Mouse (Mus musculus): ENCODE results near the gene Hmox2. TPM values are rescaled to one million over a fixed set of nuclear protein-coding genes. Genes with fewer than 3 reads are reported as not detected.
"Not testable (repeated sequence)": the region's sequence is repeated elsewhere in the genome, so short reads cannot be mapped to it uniquely, and the experiment has no call there.

Gene Hmox2
- total RNA-seq, 2 experiments from 2014 or later = 57.3 to 106 TPM

DNA sequence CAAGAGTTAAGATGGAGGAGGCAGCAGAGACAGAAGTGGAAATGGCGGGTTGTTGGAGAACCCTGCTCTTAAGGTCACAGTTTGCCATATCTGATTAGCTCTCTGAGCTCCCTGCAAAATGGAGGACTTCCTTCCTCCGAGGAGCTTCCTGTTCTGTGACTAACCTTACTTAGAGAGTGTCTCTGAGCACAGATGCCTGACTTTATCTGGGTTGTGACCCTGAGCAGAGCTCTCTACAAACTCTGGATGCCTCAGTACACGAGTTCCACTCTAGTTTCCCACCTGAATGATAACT, 3.3 kb upstream of the Hmox2 start:
- no peak for DNase-seq

DNA sequence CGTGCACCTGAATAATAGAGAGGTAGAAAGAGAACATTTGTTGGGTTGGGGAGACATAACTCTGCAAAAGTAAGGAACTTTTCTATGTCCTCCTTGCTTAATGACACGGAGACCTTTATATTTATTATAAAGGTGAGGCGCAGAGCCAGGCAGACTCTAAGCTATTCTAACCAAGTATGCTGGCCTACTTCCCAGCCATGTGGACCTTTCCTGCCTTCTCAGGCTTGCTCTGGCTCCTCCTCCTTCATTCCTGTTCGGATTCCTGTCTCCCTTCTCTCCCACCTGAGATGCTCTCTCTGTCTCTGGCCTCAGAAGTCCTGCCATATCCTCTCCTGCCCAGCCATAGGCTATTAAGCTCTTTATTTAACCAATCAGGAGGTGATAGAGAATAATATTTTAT, 895 bp upstream of the Hmox2 start:
- DNase-seq = no peak

GRCm38 (mm10) chr16:4726528-4727128, 467 bp downstream of the Hmox2 start:
- DNase-seq = peak; percentile 19 to 66

DNA sequence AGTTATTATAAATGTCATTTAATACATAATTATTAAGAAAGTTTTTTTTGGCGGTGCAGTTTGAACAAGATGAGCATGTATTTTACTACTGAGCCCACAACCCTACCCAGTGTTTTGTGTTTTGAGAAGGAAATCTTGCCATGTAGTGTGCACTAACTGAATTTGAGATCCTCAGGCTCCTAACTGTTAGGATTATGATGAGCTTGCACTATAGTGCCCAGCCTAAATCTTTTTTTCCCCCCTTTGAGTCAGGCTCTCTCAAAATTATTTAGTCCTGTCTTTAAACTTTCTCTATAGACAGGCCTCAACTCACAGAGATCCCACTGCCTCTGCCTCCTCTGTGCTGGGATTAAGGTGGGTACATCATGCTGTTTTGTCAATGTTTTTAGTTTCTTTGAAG, 1.4 kb downstream of the Hmox2 start:
- DNase-seq = no peak

DNA sequence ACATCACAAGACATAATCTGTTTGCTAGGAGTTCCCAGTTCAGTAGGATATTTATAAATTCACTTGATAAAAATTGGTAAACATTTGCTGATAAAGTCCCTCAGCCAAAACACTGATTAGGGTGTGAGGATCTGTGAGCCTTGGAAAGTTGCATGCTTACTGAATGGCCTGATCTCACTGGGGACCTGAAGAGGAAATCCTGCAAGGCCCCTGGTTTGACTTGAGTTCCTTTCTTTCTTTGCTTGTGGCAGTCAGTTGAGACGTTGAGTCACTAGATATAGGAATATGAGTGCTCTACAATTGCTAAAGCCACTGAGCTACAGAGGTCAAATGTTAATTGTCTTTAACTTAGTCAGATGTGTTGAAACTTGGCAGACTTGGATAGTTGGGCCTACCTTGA, 1.8 kb downstream of the Hmox2 start:
- DNase-seq = no peak

DNA sequence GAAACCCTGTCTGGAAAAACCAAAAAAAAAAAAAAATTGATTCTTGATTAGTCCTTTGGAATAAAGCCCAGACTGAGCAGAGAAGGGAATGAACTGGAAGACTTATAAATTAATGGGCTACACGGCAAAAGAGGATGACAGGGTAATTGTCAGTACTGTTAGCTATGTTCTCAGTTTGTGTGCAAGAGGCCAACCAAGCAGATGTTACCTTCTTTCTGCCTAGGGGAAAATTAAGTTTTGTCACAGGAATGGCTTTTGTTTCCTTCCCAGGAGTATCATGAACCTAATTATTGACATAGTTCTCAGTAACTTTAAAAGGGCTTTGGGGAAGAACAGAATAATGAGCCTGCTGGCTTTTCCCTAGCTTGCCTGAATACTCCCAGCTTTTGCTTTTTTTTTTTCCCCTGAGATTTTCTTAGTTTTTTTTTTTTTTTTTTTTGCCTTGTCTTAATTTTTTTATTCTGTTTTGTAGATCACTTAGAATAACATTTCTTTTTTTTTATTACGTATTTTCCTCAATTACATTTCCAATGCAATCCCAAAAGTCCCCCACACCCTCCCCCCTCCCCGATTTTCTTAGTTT, 4.7 kb downstream of the Hmox2 start:
- DNase-seq = no peak

DNA sequence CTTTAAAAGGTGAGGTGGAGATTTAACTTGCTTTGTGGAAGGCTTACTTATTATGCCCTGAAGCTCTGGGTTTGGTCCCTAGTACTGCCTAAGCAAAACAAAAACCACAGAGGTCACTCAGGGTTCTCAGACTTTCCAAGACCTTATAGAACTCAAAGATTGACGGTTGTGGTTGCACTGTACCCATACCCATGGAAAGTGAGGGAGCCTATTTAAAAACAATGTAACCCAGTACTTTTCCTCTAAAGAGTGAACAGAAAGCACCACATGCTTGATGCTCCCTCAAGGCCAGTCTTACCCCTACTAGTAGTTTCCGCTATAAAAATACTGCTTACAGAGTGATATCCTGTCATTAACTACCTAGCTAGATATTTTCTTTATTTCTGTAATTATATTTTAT, 10.1 kb downstream of the Hmox2 start:
- DNase-seq = no peak

- DNase-seq = no peak
Observed at GRCm38 (mm10) chr16:4739994-4740393, 13.8 kb downstream of the Hmox2 start.

DNA sequence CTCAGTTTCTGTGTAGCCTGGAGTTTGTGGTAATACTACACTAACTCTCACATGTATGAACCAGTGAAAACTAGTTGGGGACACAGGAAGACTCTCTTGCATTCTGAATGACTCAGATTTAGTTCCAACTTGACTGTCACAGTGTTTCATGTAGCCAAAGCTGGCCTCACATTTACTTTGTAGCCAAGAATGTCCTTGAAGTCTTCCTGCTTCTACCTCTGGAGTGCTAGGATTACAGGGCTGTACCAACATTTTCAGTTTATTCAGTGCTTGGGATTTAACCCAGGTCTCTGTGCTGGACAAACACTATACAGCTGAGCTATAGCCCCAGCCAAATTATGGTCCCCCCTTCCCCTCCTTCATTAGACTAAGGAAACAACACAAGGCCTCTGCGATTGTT, 16.0 kb downstream of the Hmox2 start:
- no peak for DNase-seq

DNA sequence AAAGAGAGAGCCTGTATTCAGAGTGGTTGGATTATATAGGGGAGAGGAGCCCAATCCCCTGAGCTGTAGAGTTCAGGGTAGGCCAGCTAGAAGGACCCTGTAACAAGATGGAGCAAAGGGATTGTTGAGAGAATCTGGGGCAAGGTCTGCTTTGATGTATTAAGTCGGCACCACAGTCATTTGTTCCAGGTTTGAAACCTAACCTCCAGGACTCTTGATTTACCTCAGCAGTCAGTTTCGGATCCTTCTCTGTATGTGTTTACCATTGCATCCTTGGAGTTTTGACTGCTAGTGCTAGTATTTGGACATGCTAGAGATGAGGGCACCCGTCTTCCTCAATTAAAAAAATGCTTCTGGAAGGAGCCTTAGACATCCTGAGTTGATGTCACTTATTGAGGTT, 26.0 kb downstream of the Hmox2 start:
- no peak for DNase-seq

GRCm38 (mm10) chr16:4754045-4754444, 27.9 kb downstream of the Hmox2 start:
- no peak for DNase-seq

GRCm38 (mm10) chr16:4756660-4757335, 30.6 kb downstream of the Hmox2 start:
- not testable (repeated sequence) for DNase-seq

- DNase-seq = no peak
Observed at GRCm38 (mm10) chr16:4762437-4762836, 36.3 kb downstream of the Hmox2 start.

DNA sequence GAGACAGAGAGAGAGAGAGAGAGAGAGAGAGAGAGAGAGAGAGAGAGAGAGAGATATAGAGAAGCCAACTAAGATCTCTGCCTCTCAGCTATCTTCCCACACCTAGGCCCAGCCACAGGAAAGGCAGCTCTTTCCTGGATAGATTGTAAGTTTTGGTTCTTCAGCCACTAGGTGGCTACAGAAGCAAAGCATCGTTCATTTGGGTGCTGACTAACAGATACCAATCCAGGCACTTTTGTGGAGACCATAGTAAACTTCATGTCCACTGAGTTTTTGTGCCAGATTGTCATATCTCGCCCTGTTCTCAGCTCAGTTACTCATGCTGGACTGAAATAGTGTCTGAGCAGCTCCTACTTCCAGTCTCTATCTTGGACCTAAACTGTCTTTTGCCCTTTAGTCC, 37.1 kb downstream of the Hmox2 start:
- DNase-seq = peak; percentile 25 to 36

DNA sequence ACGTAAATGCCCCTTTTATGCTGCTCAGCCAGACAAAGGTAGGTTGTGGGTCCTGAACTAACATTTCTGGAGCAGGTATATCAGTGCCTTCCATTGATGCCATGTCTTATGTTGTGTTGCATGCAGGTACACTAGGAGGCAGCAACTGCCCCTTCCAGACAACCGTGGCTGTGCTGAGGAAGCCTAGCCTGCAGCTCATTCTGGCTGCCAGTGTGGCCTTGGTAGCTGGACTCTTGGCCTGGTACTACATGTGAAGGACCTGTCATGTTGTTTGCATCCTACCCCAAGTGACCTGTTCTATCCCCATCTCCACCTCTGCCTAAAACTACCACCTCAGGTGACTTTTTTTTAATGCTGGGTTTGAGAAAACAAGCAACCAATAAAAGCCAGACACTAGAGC, 39.7 kb downstream of the Hmox2 start:
- DNase-seq = no peak

- DNase-seq = no peak
Observed at GRCm38 (mm10) chr16:4767012-4767790, 41.0 kb downstream of the Hmox2 start.

DNA sequence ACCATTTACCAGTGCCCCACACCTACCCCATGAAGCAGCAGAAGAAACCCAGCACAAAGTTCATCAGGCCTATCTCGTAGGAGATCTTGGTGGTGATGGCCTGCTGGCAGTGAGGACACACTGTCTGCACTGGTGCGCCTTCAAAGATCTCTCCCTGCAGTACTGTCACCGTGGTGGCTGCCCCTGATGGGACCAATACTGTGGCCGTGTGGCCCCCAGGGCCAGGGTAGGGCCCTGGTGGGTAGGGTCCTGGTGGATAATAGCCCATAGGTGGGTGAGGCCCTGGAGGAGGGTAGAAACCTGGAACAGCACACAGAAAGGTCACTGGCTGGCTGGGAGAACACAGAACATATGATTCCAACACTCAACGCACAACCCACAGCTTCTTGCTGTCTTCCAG, 42.6 kb downstream of the Hmox2 start:
- no peak for DNase-seq

DNA sequence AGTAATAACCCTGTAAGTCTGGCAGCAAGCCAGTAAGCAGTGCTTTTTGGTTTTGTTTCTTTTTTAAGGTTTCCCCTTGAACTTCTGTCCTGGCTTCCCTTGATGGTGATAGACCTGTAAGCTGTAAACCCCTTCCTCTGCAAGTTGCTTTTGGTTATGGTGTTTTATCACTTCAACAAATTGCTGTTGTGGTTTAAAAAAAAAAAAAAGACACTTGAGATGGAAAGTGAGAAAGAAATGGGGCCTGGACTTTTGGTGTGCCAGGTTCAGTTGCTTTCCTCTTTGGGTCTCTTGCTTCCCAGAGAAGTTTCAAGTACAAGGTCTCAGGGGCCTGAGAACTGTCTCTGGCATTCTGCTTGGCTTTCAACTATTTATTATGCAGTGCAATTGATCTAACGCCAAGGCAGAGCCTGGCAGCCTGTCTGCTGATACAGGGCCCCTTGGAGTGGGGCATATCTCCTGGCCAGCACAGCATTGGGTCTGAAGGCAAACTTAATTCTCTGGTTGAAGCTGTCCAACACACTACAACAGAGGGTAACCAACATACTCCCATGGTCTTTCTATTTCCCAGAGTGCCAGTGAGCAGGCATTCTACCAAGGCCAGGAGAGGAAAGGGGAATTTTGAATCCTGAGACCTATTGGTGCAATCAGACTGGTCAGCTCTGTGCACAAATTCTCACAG, 47.3 kb downstream of the Hmox2 start:
- peak; percentile 50 to 54 for DNase-seq

- peak; percentile 31 to 50 for DNase-seq
Observed at GRCm38 (mm10) chr16:4777171-4777904, 51.2 kb downstream of the Hmox2 start.

DNA sequence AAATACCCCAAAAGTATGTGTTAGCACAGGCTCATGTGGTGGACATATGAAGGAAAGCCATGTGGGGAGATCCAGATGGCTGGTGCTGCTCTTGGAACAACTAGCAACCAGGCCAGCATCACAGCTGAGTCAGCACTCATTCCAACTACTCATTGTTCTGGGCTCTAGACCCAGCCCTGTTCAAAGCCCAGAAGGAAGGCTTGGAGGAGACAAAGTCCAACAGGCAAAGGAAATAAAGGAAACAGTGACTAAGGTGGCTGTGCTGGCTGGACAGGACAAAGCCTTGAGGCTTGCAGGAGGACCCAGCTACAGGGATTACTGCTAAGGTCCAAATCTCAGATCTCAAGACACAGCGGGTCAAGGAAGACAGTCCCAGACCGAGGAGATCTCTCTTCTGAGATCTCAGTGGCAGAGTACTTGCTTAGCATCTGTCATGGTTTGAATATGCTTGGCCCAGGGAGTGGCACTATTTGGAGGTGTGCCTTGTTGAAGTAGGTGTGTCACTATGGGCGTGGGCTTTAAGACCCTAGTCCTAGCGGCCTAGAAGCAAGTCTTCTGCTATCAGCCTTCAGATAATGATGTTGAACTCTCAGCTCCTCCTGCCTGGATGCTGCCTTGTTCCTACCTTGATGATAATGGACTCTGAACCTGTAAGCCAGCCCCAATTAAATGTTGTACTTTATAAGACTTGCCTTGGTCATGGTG, 51.9 kb downstream of the Hmox2 start:
- peak in 1 of 2 experiments; percentile 30 for DNase-seq

DNA sequence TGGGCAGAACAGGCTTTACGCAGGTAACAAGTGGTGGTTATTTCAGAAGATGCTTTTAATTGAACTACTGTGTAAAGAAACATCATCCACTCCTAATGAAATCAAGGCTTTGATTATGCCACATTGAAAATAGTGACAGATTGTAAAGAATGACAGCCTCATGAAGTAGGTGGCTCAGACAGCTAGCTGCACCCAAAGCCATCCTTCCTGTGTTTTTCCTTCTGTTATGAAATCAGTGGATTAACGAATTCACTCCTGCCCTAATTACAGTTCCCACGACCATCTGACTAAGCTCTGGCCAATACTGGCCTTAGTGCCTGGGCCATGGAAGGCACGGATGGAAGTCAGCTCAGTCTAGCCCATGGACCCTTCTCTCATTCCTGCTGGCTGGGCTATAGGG, 52.8 kb downstream of the Hmox2 start:
- no peak for DNase-seq

All from adrenal gland, postnatal 36 days (tissue).